Mouse (Mus musculus): ENCODE results near the gene Vsig2.

DNA sequence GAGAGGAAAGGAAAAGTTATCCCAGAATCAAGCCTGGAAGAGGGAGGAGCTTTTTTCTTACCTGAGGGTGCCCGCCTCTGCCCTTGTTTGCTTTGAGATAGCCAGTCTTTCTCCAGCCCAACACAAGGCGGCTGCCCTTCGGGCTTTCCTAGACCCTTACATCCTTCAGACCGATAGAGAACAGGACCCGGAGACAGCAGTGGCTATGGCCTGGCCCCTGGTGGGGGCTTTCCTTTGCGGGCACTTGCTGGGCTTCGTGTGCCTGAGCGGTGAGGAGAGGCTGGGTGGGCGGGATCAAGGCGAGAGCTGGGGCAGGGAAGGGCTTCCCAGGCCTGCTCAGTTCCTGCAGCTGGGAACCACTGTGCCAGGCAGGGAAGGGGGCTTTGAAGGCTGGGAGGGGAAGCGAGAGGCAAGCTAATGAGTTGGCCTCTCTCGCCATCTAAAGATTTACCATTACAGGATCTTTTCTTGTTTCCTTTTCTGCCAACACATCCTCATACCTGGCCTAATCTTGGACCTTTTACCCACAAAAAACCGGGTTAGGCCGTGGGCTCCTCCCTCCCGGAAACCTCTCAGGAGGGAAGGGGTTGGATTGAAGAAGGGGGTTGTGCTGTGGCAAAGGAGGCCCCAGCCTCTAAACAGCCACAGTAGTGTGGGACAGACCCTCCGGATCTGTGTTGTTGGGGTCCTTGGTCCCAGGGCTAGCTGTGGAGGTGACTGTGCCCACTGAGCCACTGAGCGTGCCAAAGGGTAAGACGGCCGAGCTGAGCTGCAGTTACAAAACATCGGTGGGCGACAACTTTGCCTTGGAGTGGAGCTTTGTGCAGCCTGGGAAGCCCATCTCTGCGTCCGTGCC lies at the start of gene Vsig2:
- no peak for TF ChIP-seq CTCF (IDR thresholded peaks at IDR 0.05)
- no peak for TF ChIP-seq POLR2A (IDR thresholded peaks at IDR 0.05; ENCODE audit: insufficient read depth, low read depth, low read length)
